Mouse (Mus musculus): ENCODE measurements around the gene Npepps. TPM values are rescaled to one million over a fixed set of nuclear protein-coding genes. Genes with fewer than 3 reads are reported as not detected.
A peak's percentile ranks its signal among the peaks of the same experiment; 100 is the strongest.

Gene Npepps
- total and polyA plus RNA-seq, 3 experiments = 23.5 to 87.9 (median 53.6) TPM

GRCm38 (mm10) chr11:97246510-97247159, 33.8 kb downstream of the Npepps start:
- Histone ChIP-seq H3K9me3 (replicated peaks) (no peaks in the 10 kb centered on the region), H3K36me3 (replicated peaks) (peaks cover 54% of the 10 kb centered on the region), H3K4me3 (ENCODE audit: low read depth, low read length) (no peak overlapping the region), H3K27me3 (ENCODE audit: insufficient read depth, low read length) (no peaks in the 10 kb centered on the region), H3K4me1 (ENCODE audit: insufficient read depth, low read depth, low read length) (peaks cover 18% of the 10 kb centered on the region)
- DNase-seq (ENCODE audit: low spot score) (peak; percentile 45), ATAC-seq (ENCODE audit: extremely low read depth, insufficient number of reproducible peaks, low FRiP score, poor library complexity, severe bottlenecking) (peak; percentile 88)
- TF ChIP-seq GATA2 (IDR thresholded peaks at IDR 0.05; ENCODE audit: borderline replicate concordance, low read depth, low read length) (0 out of 2 replicates have a peak, but pooled peaks have one; percentile 27), CTCF (IDR thresholded peaks at IDR 0.05; ENCODE audit: low read depth, low read length) (no peak), TAL1 (conservative IDR thresholded peaks at IDR 0.05; ENCODE audit: low read depth, low read length) (peak; percentile 85), GATA1 (IDR thresholded peaks at IDR 0.05; ENCODE audit: borderline replicate concordance, low read length) (no peak), POLR2AphosphoS5 (IDR thresholded peaks at IDR 0.05; ENCODE audit: insufficient replicate concordance, low read depth, low read length) (no peak)

- Histone ChIP-seq H3K9me3 (replicated peaks) (no peaks in the 10 kb centered on the region), H3K27me3 (ENCODE audit: insufficient read depth, low read length) (no peaks in the 10 kb centered on the region), H3K36me3 (replicated peaks) (peaks cover 69% of the 10 kb centered on the region), H3K4me1 (ENCODE audit: insufficient read depth, low read depth, low read length) (peaks cover 7% of the 10 kb centered on the region), H3K4me3 (ENCODE audit: low read depth, low read length) (no peak overlapping the region)
- ATAC-seq (ENCODE audit: extremely low read depth, insufficient number of reproducible peaks, low FRiP score, poor library complexity, severe bottlenecking) (no peak), DNase-seq (ENCODE audit: low spot score) (no peak)
- TF ChIP-seq GATA1 (IDR thresholded peaks at IDR 0.05; ENCODE audit: borderline replicate concordance, low read length) (no peak), GATA2 (IDR thresholded peaks at IDR 0.05; ENCODE audit: borderline replicate concordance, low read depth, low read length) (no peak), POLR2AphosphoS5 (IDR thresholded peaks at IDR 0.05; ENCODE audit: insufficient replicate concordance, low read depth, low read length) (no peak), CTCF (IDR thresholded peaks at IDR 0.05; ENCODE audit: low read depth, low read length) (no peak), TAL1 (conservative IDR thresholded peaks at IDR 0.05; ENCODE audit: low read depth, low read length) (no peak)
Observed at GRCm38 (mm10) chr11:97241321-97241720, 39.1 kb downstream of the Npepps start.

GRCm38 (mm10) chr11:97237976-97238375, 42.5 kb downstream of the Npepps start:
- no peak for DNase-seq (ENCODE audit: low spot score)
- ATAC-seq (ENCODE audit: extremely low read depth, insufficient number of reproducible peaks, low FRiP score, poor library complexity, severe bottlenecking) = no peak
- H3K4me3 ChIP-seq (ENCODE audit: low read depth, low read length) = no peak overlapping the region
- no peaks in the 10 kb centered on the region for H3K27me3 ChIP-seq (ENCODE audit: insufficient read depth, low read length)
- peaks cover 75% of the 10 kb centered on the region for H3K36me3 ChIP-seq (replicated peaks)
- peaks cover 2% of the 10 kb centered on the region; the same call in 1 of the 2 replicates for H3K4me1 ChIP-seq (ENCODE audit: insufficient read depth, low read depth, low read length)
- TF ChIP-seq POLR2AphosphoS5 (IDR thresholded peaks at IDR 0.05; ENCODE audit: insufficient replicate concordance, low read depth, low read length) (no peak), GATA2 (IDR thresholded peaks at IDR 0.05; ENCODE audit: borderline replicate concordance, low read depth, low read length) (no peak), CTCF (IDR thresholded peaks at IDR 0.05; ENCODE audit: low read depth, low read length) (no peak), TAL1 (conservative IDR thresholded peaks at IDR 0.05; ENCODE audit: low read depth, low read length) (no peak), GATA1 (IDR thresholded peaks at IDR 0.05; ENCODE audit: borderline replicate concordance, low read length) (no peak)
- H3K9me3 ChIP-seq (replicated peaks) = no peaks in the 10 kb centered on the region

GRCm38 (mm10) chr11:97232436-97232835, 48.0 kb downstream of the Npepps start:
- Histone ChIP-seq H3K36me3 (replicated peaks) (peaks cover 86% of the 10 kb centered on the region), H3K27me3 (ENCODE audit: insufficient read depth, low read length) (no peaks in the 10 kb centered on the region), H3K9me3 (replicated peaks) (no peaks in the 10 kb centered on the region), H3K4me1 (ENCODE audit: insufficient read depth, low read depth, low read length) (peaks cover 2% of the 10 kb centered on the region; the same call in 1 of the 2 replicates), H3K4me3 (ENCODE audit: low read depth, low read length) (no peak overlapping the region)
- TF ChIP-seq CTCF (IDR thresholded peaks at IDR 0.05; ENCODE audit: low read depth, low read length) (no peak), GATA1 (IDR thresholded peaks at IDR 0.05; ENCODE audit: borderline replicate concordance, low read length) (no peak), POLR2AphosphoS5 (IDR thresholded peaks at IDR 0.05; ENCODE audit: insufficient replicate concordance, low read depth, low read length) (no peak), TAL1 (conservative IDR thresholded peaks at IDR 0.05; ENCODE audit: low read depth, low read length) (no peak), GATA2 (IDR thresholded peaks at IDR 0.05; ENCODE audit: borderline replicate concordance, low read depth, low read length) (no peak)
- DNase-seq (ENCODE audit: low spot score) (no peak), ATAC-seq (ENCODE audit: extremely low read depth, insufficient number of reproducible peaks, low FRiP score, poor library complexity, severe bottlenecking) (no peak)

- Histone ChIP-seq H3K4me3 (ENCODE audit: low read depth, low read length) (no peak overlapping the region), H3K27me3 (ENCODE audit: insufficient read depth, low read length) (no peaks in the 10 kb centered on the region), H3K4me1 (ENCODE audit: insufficient read depth, low read depth, low read length) (peaks cover under 1% of the 10 kb centered on the region; the same call in 1 of the 2 replicates), H3K36me3 (replicated peaks) (peaks cover 87% of the 10 kb centered on the region), H3K9me3 (replicated peaks) (no peaks in the 10 kb centered on the region)
- ATAC-seq (ENCODE audit: extremely low read depth, insufficient number of reproducible peaks, low FRiP score, poor library complexity, severe bottlenecking) (no peak), DNase-seq (ENCODE audit: low spot score) (no peak)
- TF ChIP-seq GATA2 (IDR thresholded peaks at IDR 0.05; ENCODE audit: borderline replicate concordance, low read depth, low read length) = no peak
- TF ChIP-seq GATA1 (IDR thresholded peaks at IDR 0.05; ENCODE audit: borderline replicate concordance, low read length) = no peak
- no peak for TF ChIP-seq TAL1 (conservative IDR thresholded peaks at IDR 0.05; ENCODE audit: low read depth, low read length)
- no peak for TF ChIP-seq CTCF (IDR thresholded peaks at IDR 0.05; ENCODE audit: low read depth, low read length)
- no peak for TF ChIP-seq POLR2AphosphoS5 (IDR thresholded peaks at IDR 0.05; ENCODE audit: insufficient replicate concordance, low read depth, low read length)
Observed at GRCm38 (mm10) chr11:97229396-97229795, 51.0 kb downstream of the Npepps start.

- DNase-seq (ENCODE audit: low spot score) (no peak), ATAC-seq (ENCODE audit: extremely low read depth, insufficient number of reproducible peaks, low FRiP score, poor library complexity, severe bottlenecking) (no peak)
- Histone ChIP-seq H3K4me3 (ENCODE audit: low read depth, low read length) (no peak overlapping the region), H3K36me3 (replicated peaks) (peaks cover 84% of the 10 kb centered on the region), H3K27me3 (ENCODE audit: insufficient read depth, low read length) (no peaks in the 10 kb centered on the region), H3K4me1 (ENCODE audit: insufficient read depth, low read depth, low read length) (no peaks in the 10 kb centered on the region), H3K9me3 (replicated peaks) (no peaks in the 10 kb centered on the region)
- TF ChIP-seq GATA2 (IDR thresholded peaks at IDR 0.05; ENCODE audit: borderline replicate concordance, low read depth, low read length) (no peak), GATA1 (IDR thresholded peaks at IDR 0.05; ENCODE audit: borderline replicate concordance, low read length) (no peak), CTCF (IDR thresholded peaks at IDR 0.05; ENCODE audit: low read depth, low read length) (no peak)
Observed at GRCm38 (mm10) chr11:97228985-97229384, 51.5 kb downstream of the Npepps start.
